Mouse (Mus musculus) embryonic stem cell, embryonic (primary cell): ENCODE results near the gene Tuba1c.

Experiments
- CTCF ChIA-PET, 4 experiments: fragments of 300-600 bp in 2 of 4; fragments of 350-600 bp in 2 of 4; sonication (Branson Sonifier 250); formaldehyde crosslinking; loops; one replicate each; lab custom pipeline; 2022; ENCODE audit warnings: inconsistent platforms in 2 of 4; lab: Charles Lee
- POLR2A ChIA-PET, 4 experiments: fragments of 300-600 bp in 2 of 4; fragments of 350-600 bp in 2 of 4; sonication (Branson Sonifier 250); formaldehyde crosslinking; loops; one replicate each; lab custom pipeline; 2022; ENCODE audit warnings: antibody characterized with exemption in 4 of 4, inconsistent platforms in 1 of 4; lab: Charles Lee

The Tuba1c gene

DNA sequence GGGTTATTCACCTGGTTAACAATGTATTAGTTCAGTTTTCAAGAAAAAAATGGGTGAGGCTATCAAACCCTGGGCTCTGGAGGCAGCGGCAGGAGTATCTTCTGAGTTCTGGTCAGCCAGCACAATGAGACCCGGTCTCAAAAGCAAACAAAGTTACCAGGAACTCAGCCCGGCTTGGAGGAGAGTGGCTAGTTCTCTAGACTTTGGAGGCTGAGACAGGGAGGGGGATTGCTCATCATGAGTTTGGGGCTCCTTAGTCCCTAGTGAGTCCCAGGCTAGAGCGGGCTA lies 1.6 kb downstream of the Tuba1c start:
- CTCF ChIA-PET, result interaction anchor here in 3 of 4 experiments (0.7 to 4.4 kb wide), 8 partner anchors 9 to 305 kb away, joined by 3 to 41 read pairs (median 11); no protein-coding TSS in a partner anchor
- POLR2A ChIA-PET, result interaction anchor here (0.6 to 14.9 kb wide), 53 partner anchors 9 to 808 kb away, joined by 3 to 270 read pairs (median 11); partner anchors contain the start of genes Gm49450 (in 2 of the 4), Prph (in 2 of the 4), Troap (in 2 of the 4) and Tuba1a (in 2 of the 4)

DNA sequence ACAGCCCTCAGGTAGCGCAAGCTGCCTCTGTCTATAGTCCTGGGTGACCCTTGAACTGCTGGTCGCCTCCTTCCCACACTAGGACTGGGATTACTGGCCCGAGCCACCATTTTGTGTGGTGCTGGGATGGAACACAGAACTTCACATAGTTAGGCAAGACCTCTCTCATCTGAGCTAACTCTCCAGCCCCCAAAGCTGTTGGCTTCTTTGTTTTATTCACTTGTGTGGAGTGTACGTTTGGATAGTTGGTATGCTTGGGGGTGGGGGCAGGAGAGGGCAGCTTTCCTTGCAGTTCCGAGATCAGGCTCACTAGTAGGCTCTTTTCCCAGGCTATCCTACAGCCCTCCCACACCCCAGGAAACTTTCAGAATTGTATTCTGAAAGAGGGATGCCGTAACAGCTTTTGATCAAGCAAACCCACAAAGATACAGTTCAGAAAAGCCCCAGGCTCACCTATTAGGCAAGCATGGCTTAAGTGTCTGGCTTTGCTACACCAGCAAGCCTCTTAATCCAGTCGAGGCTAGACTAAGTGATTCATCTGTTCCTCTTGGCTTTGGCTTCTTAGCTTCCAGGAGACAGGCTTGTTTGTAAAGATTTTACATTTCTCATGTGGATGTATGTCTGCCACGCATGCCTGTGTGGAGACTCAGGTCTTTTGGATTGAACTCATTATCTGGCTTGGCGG lies 2.5 kb downstream of the Tuba1c start:
- ChIA-PET CTCF (interaction anchor here (0.6 to 4.4 kb wide), 10 partner anchors 8 to 251 kb away, joined by 3 to 31 read pairs (median 6); no protein-coding TSS in a partner anchor), POLR2A (interaction anchor here (0.6 to 14.9 kb wide), 36 partner anchors 8 to 253 kb away, joined by 3 to 270 read pairs (median 15); partner anchors contain the start of genes Tuba1b (in 2 of the 4), Dnajc22 (in 1 of the 4), Gm49450 (in 1 of the 4) and Lmbr1l (in 1 of the 4))

GRCm38 (mm10) chr15:99032726-99033250 lies 3.1 kb downstream of the Tuba1c start:
- ChIA-PET CTCF (interaction anchor here (0.6 to 4.4 kb wide), 12 partner anchors 7 to 252 kb away, joined by 3 to 31 read pairs (median 6); no protein-coding TSS in a partner anchor), POLR2A (interaction anchor here in 3 of 4 experiments (0.7 to 14.9 kb wide), 24 partner anchors 8 to 141 kb away, joined by 3 to 270 read pairs (median 18); partner anchors contain the start of genes Tuba1b (in 2 of the 3), Dnajc22 (in 1 of the 3), Prph (in 1 of the 3) and Troap (in 1 of the 3))

- POLR2A ChIA-PET, result interaction anchor here (0.6 to 14.9 kb wide), 29 partner anchors 7 to 1610 kb away, joined by 3 to 270 read pairs (median 4); partner anchors contain the start of genes Troap (in 1 of the 4) and Tuba1b (in 1 of the 4)
- CTCF ChIA-PET, result interaction anchor here (0.6 to 3.4 kb wide), 15 partner anchors 9 to 1314 kb away, joined by 3 to 15 read pairs (median 6); no protein-coding TSS in a partner anchor
Observed at GRCm38 (mm10) chr15:99033498-99034270, 4.0 kb downstream of the Tuba1c start.

GRCm38 (mm10) chr15:99035431-99035830 lies 5.7 kb downstream of the Tuba1c start:
- CTCF ChIA-PET, result interaction anchor here (0.6 to 3.4 kb wide), 8 partner anchors 8 to 561 kb away, joined by 3 to 24 read pairs (median 6); no protein-coding TSS in a partner anchor
- POLR2A ChIA-PET, result interaction anchor here in 2 of 4 experiments (0.6 to 14.9 kb wide), 17 partner anchors 9 to 209 kb away, joined by 3 to 270 read pairs (median 5); partner anchors contain the start of genes Dnajc22 (in 1 of the 2), Gm49450 (in 1 of the 2), Prph (in 1 of the 2) and Tuba1a (in 1 of the 2)

DNA sequence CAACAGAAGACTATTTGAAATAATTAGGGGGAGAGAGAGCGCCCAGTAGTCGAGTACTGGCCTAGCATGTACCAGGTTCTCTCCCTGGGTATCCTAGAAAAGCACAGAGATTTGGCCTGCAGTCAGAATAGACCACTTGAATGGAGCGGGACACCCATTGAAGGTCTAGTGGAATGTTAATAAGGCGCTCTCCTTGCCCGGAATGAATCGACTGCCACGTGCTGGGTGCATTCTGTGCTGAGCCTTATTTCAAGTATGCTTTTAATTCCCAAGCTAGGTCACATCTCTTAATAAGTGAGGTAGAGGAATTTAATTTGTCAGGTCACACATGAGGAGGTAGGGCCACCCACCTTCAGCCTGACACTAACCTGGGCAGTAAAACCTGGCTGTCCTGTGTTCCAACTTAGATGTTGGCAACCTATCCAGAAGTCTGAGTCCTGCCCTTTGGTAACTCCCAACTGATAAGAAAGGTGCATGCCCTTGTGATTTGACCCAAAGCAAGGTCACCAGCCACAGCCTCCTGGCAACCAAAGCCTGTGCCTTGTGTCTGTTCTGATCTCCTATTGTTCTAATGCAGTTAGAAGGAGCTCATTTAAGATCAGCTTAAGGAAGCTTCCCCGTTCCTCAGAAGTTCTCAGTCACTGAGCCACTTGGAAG lies 6.7 kb downstream of the Tuba1c start:
- POLR2A ChIA-PET, result interaction anchor here in 2 of 4 experiments (0.6 to 14.9 kb wide), 26 partner anchors 8 to 210 kb away, joined by 3 to 270 read pairs (median 4); partner anchors contain the start of genes Prph (in 2 of the 2), Dnajc22 (in 1 of the 2), Gm49450 (in 1 of the 2) and Tuba1a (in 1 of the 2)
- CTCF ChIA-PET, result interaction anchor here in 3 of 4 experiments (0.5 to 3.4 kb wide), 10 partner anchors 9 to 1191 kb away, joined by 3 to 24 read pairs (median 4); partner anchors contain the start of gene Atf1 (in 1 of the 3)

DNA sequence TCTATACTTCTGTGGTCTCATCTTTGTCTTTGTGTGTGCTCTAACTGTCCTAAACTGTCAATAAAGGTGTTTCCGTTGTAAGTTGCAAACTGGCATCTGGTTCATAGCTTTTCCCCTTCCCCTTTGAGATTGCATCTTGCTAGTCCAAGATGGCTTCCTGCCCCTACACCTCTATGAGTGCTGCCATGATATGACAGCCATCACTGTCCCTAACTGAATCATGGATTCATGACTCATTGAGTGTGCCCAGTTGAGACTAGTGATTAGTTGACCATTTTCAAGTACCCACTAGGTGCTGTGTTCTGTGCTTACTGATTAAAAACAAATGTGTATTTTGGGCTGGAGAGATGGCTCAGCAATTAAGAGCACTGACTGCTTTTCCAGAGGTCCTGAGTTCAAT lies 8.3 kb downstream of the Tuba1c start:
- POLR2A ChIA-PET, result interaction anchor here in 3 of 4 experiments (0.5 to 3.6 kb wide), 4 partner anchors 8 to 45 kb away, joined by 4 to 20 read pairs (median 6); partner anchors contain the start of genes Prph (in 1 of the 3) and Tuba1c (in 1 of the 3)
- CTCF ChIA-PET, result no interaction called here

DNA sequence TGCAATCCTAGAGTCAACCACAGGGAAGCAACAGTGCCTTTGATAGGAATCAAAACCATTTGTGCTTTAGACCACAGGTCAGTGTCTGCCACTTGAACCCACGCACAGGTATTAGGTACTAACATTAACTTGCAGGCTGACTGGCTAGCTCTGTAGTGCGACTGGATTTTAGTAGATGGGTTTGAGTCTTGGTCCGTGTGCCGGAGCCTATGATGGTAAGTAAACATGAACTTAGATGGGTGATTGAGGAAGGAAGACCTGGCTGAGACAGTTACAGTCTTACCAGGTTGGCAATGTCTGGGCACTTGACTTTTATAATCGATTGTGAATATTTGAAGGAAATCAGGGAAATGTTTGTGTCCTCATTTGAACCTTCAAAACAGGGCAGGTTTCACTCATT lies 9.1 kb downstream of the Tuba1c start:
- POLR2A ChIA-PET, result interaction anchor here (1.1 to 10.1 kb wide), 17 partner anchors 8 to 189 kb away, joined by 3 to 226 read pairs (median 9); partner anchors contain the start of genes Tuba1c (in 4 of the 4), Prph (in 1 of the 4) and Troap (in 1 of the 4)
- CTCF ChIA-PET, result interaction anchor here (1.0 to 3.6 kb wide), 15 partner anchors 8 to 60 kb away, joined by 3 to 46 read pairs (median 24); partner anchors contain the start of gene Tuba1c (in 3 of the 4)

GRCm38 (mm10) chr15:99039306-99039705 lies 9.6 kb downstream of the Tuba1c start:
- POLR2A ChIA-PET, result interaction anchor here (0.6 to 10.1 kb wide), 40 partner anchors 9 to 225 kb away, joined by 3 to 226 read pairs (median 7); partner anchors contain the start of genes Tuba1c (in 4 of the 4), Prph (in 3 of the 4), Troap (in 2 of the 4) and Dnajc22 (in 1 of the 4)
- CTCF ChIA-PET, result interaction anchor here (0.6 to 3.6 kb wide), 32 partner anchors 9 to 419 kb away, joined by 3 to 46 read pairs (median 10); partner anchors contain the start of genes Tuba1c (in 4 of the 4), Prph (in 2 of the 4), Dnajc22 (in 1 of the 4) and Nckap5l (in 1 of the 4)

GRCm38 (mm10) chr15:99039996-99040919 lies 10.6 kb downstream of the Tuba1c start:
- CTCF ChIA-PET, result interaction anchor here (0.5 to 3.6 kb wide), 67 partner anchors 10 to 1696 kb away, joined by 3 to 46 read pairs (median 4); partner anchors contain the start of genes Tuba1c (in 4 of the 4), Prph (in 3 of the 4), C1ql4 (in 2 of the 4) and Dnajc22 (in 2 of the 4)
- POLR2A ChIA-PET, result interaction anchor here (0.6 to 10.1 kb wide), 62 partner anchors 9 to 363 kb away, joined by 3 to 226 read pairs (median 4); partner anchors contain the start of genes Tuba1c (in 4 of the 4), Prph (in 3 of the 4), Troap (in 2 of the 4) and Dnajc22 (in 1 of the 4)

DNA sequence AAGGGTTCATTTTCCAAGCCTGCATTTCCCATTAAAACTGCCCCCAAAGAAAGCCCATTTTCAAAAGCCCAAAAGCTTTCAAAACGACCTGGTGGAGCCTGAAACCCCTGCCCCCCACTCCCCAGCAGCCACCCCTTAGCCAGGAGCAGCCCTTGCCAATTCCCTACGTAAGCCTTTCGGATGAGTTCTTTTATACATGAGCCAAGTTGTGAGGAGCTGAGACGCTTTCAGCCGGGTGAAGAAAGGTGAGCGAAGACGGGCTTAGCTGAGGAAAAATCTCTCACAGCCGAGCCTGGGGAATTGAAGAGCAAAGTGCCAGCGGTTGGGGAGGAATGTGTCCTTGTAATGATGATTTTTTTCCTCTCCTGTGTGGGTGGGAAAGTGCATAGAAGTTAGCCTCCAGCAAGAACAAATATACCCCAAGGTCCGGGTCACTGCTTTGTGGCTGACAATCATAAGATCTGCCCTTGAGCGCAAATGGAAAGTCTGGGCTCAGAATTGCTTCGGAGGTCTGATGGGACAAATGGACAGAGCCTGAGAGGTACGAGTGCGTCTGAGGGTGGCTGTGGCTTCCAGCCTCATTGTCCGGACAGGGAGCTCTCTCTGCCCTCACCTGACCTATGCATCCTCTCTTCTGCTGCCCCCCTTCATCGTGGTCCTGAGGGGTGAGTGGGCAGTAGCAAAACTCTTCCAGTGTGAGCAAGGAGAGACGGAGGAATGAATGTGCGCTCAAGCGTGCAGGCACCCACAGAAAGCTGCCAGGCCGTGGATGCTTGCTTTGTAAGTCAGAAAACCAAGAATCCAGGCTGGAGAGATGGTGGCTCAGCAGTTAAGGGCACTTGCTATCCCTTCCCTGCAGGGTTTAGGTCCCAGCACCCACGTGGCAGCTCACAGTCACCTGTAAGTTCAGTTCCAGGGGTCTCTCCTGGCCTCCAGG lies 11.5 kb downstream of the Tuba1c start:
- ChIA-PET CTCF (interaction anchor here (0.5 to 3.6 kb wide), 43 partner anchors 9 to 1697 kb away, joined by 3 to 46 read pairs (median 6); partner anchors contain the start of genes Prph (in 3 of the 4), Tuba1c (in 3 of the 4), C1ql4 (in 2 of the 4) and Dnajc22 (in 1 of the 4)), POLR2A (interaction anchor here (0.6 to 10.1 kb wide), 36 partner anchors 8 to 362 kb away, joined by 3 to 226 read pairs (median 5); partner anchors contain the start of genes Tuba1c (in 4 of the 4), Prph (in 2 of the 4), Troap (in 2 of the 4) and Tuba1b (in 1 of the 4))

DNA sequence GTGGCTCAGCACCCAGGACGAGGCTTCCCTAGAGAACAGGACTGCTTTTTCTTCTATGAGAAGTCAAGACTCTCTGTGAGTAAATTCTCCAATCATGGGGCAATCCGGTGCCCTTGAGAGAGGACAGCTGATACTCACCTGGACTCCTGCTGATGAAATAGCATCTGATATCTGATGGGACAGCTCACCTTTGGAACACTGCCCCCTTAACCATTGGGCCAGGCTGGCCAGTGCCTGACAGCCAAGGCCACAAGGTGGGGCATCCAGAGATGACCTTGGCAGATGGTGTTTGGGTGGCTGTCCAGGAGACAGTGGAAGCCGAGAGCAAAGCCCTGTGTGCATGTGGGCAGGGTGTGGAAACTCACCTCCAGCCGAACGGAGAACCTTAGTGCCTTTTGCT lies 12.6 kb downstream of the Tuba1c start:
- POLR2A ChIA-PET, result interaction anchor here in 3 of 4 experiments (0.9 to 10.1 kb wide), 10 partner anchors 12 to 109 kb away, joined by 3 to 226 read pairs (median 8); partner anchors contain the start of genes Tuba1c (in 3 of the 3) and Prph (in 1 of the 3)
- CTCF ChIA-PET, result interaction anchor here in 3 of 4 experiments (0.7 to 3.6 kb wide), 7 partner anchors 13 to 485 kb away, joined by 3 to 46 read pairs (median 18); partner anchors contain the start of genes Faim2 (in 1 of the 3), Prph (in 1 of the 3) and Tuba1c (in 1 of the 3)

DNA sequence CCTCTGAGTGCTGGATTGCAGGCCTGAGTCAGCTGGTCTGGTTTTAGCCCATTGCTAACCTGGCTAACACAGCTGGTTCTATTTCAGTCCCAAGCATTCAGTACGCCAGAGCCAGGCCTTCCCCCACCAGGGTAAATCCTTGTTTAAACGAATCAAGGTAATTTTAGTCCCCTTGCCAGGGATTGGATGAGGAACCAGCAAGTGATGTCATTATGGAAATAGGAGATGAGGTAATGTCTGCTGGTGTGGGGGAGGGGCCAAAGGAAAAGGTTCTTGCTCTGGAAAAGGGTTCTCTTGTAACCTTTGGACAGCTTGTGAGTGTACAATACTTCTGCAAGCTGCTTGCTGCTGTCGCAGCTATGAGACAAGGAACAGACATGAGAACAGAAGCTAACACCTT lies 15.2 kb downstream of the Tuba1c start:
- ChIA-PET CTCF (interaction anchor here (0.6 to 1.9 kb wide), 16 partner anchors 9 to 371 kb away, joined by 3 to 8 read pairs (median 4); partner anchors contain the start of gene Tuba1c (in 1 of the 4)), POLR2A (interaction anchor here (0.6 to 10.1 kb wide), 19 partner anchors 8 to 526 kb away, joined by 3 to 226 read pairs (median 5); partner anchors contain the start of genes Tuba1c (in 4 of the 4), Tuba1b (in 2 of the 4), Gm49450 (in 1 of the 4) and Prph (in 1 of the 4))
